ENCODE assay signal across 21 mouse cellular contexts in the genomic region with DNA sequence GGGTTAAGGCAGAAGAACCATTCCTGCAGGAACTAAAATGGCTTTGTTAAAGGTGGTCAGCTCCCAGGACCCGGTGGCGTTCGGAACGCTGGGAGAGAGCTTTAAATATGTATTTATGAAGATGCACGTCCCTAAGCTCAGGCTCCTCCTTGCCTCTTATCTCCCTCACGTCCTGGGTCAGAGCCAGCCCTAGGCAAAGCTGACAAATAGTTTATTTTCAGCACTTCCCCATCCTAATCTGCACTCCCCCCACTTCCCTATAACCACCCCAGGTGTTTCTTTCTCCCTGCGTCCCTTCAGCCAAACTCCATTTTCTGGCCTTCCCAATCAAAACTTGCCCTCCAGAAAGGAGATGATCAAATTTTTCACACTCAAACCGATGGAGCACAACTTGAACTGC.
DNase-seq lines count a peak whose midpoint lies in the region; ATAC-seq and TF ChIP-seq lines count a peak whose summit lies in the region.
"Had no signal": no experiment of that assay in that cellular context is flagged by ENCODE, and none has a peak within 500 bp of the region (broad histone marks: within the 10 kb centered on the region; RNA-seq: fewer than 3 reads in every experiment).

No protein-coding gene starts in this region.

- TF ChIP-seq POLR2A in MEL (IDR thresholded peaks at IDR 0.05; ENCODE audit: control insufficient read depth in 1 of 2, insufficient read depth in 1 of 2, low read depth in 1 of 2, low read length in 2 of 2, poor library complexity in 1 of 2) = no peak

- H3K79me2 ChIP-seq in MEL (ENCODE audit: control insufficient read depth, insufficient read depth, low read length, poor library complexity) = no peaks in the 10 kb centered on the region

- H3K4me3 ChIP-seq in MEL (ENCODE audit: control insufficient read depth in 1 of 2, insufficient read depth in 1 of 2, low read depth in 2 of 2, low read length in 2 of 2) = peak overlapping the region in 1 of 2 experiments; percentile 36; a peak in 2 of 4 replicates
- H3K4me3 ChIP-seq: erythroblast, embryonic 14.5 days; gastrocnemius, adult 2 months; heart, embryonic 13.5 days; kidney, embryonic 15.5 days; layer of hippocampus, adult 2 months; left cerebral cortex, adult 2 months; limb, embryonic 12.5 days; liver, embryonic 15.5 days; megakaryocyte, embryonic 14.5 days; midbrain, embryonic 15.5 days; stomach, embryonic 15.5 days had no signal

- no peaks in the 10 kb centered on the region for H3K9me3 ChIP-seq in MEL (replicated peaks; ENCODE audit: insufficient read depth, low read length)
- H3K9me3 ChIP-seq: G1E; heart, embryonic 13.5 days; kidney, embryonic 15.5 days; limb, embryonic 12.5 days; liver, embryonic 15.5 days; megakaryocyte, embryonic 14.5 days; midbrain, embryonic 15.5 days; stomach, embryonic 15.5 days had no signal

- H3K27ac ChIP-seq in MEL (ENCODE audit: control insufficient read depth, low read depth, low read length) = no peak overlapping the region
- H3K27ac ChIP-seq: gastrocnemius, adult 2 months; heart, embryonic 13.5 days; kidney, embryonic 15.5 days; layer of hippocampus, adult 2 months; left cerebral cortex, adult 2 months; limb, embryonic 12.5 days; liver, embryonic 15.5 days; midbrain, embryonic 15.5 days; stomach, embryonic 15.5 days had no signal

- peak; percentile 70 to 87 for TF ChIP-seq EP300 in MEL (IDR thresholded peaks at IDR 0.05; ENCODE audit: low read depth in 1 of 2, low read length in 2 of 2)

- ATAC-seq in megakaryocyte progenitor cell, adult 5-6 weeks (replicated peaks; ENCODE audit: poor library complexity) = peak; percentile 64
- ATAC-seq: midbrain, embryonic 15.5 days had no signal

- TF ChIP-seq CTCF in MEL (IDR thresholded peaks at IDR 0.05 in 2 of 3, conservative IDR thresholded peaks at IDR 0.05 in 1 of 3; ENCODE audit: control insufficient read depth in 1 of 3, insufficient read depth in 1 of 3, low read depth in 2 of 3, low read length in 3 of 3, poor library complexity in 1 of 3, severe bottlenecking in 1 of 3) = no peak

- H3K36me3 ChIP-seq in MEL (ENCODE audit: control insufficient read depth in 1 of 2, insufficient read depth in 2 of 2, low read length in 2 of 2) = peaks cover 0 to 2% of the 10 kb centered on the region in 2 experiments; a peak in 2 of 4 replicates
- H3K36me3 ChIP-seq: G1E; heart, embryonic 13.5 days; kidney, embryonic 15.5 days; limb, embryonic 12.5 days; liver, embryonic 15.5 days; midbrain, embryonic 15.5 days; stomach, embryonic 15.5 days had no signal

- intact Hi-C loops in heart, postnatal 10 days (cut with DNase I) = no loop called here

- no peak for TF ChIP-seq RAD21 in MEL (IDR thresholded peaks at IDR 0.05; ENCODE audit: low read depth, low read length)

- DNase-seq in heart, postnatal 10 days = peak; percentile 12 to 33
- no peak for DNase-seq in heart, adult 8-10 months (ENCODE audit: low spot score)
- peak; percentile 89 for DNase-seq in MEL (ENCODE audit: low read depth, low spot score)
- DNase-seq in brain, adult 2 months (ENCODE audit: low read depth, low spot score) = peak; percentile 11
- no peak for DNase-seq in kidney, postnatal 25 days
- DNase-seq: gastrocnemius, adult 2 months; gastrocnemius, postnatal 36 days; right cerebral cortex, postnatal 25 days had no signal

- H3K4me1 ChIP-seq in MEL (ENCODE audit: control insufficient read depth in 1 of 2, insufficient read depth in 2 of 2, low read length in 2 of 2) = 0 out of 4 replicates have a peak, but pooled peaks cover 0 to 3% of the 10 kb centered on the region in 2 experiments
- H3K4me1 ChIP-seq: liver, embryonic 15.5 days; stomach, embryonic 15.5 days had no signal

- no peaks in the 10 kb centered on the region for H3K27me3 ChIP-seq in MEL (ENCODE audit: control insufficient read depth in 1 of 2, insufficient read depth in 2 of 2, low read length in 2 of 2)
- H3K27me3 ChIP-seq: limb, embryonic 12.5 days; midbrain, embryonic 15.5 days; stomach, embryonic 15.5 days had no signal

- H3K9ac ChIP-seq in MEL (ENCODE audit: control insufficient read depth, low read depth, low read length, poor library complexity, severe bottlenecking) = no peak overlapping the region
- H3K9ac ChIP-seq: heart, embryonic 13.5 days; kidney, embryonic 15.5 days; limb, embryonic 12.5 days; liver, embryonic 15.5 days; lung, embryonic 14.5 days; midbrain, embryonic 15.5 days; stomach, embryonic 15.5 days had no signal

TF ChIP-seq in MEL, 35 proteins besides CTCF, POLR2A, EP300 and RAD21:
- TF ChIP-seq RCOR1 (IDR thresholded peaks at IDR 0.05; ENCODE audit: low read depth, low read length) (peak; percentile 58; the same call in 1 of the 2 replicates), NRF1 (IDR thresholded peaks at IDR 0.05; ENCODE audit: insufficient read depth, low read depth, low read length, poor library complexity, severe bottlenecking) (no peak), POLR2AphosphoS5 (IDR thresholded peaks at IDR 0.05; ENCODE audit: borderline replicate concordance, low read depth, low read length) (no peak), BHLHE40 (IDR thresholded peaks at IDR 0.05; ENCODE audit: borderline replicate concordance, low read depth, low read length) (no peak), HCFC1 (IDR thresholded peaks at IDR 0.05; ENCODE audit: low read depth, low read length) (peak; percentile 38; the same call in 1 of the 2 replicates), ZMIZ1 (IDR thresholded peaks at IDR 0.05; ENCODE audit: low read depth, low read length) (no peak), MAZ (IDR thresholded peaks at IDR 0.05; ENCODE audit: low read depth, low read length) (0 out of 2 replicates have a peak, but pooled peaks have one; percentile 45), ZNF384 (IDR thresholded peaks at IDR 0.05; ENCODE audit: low read depth, low read length) (no peak), USF2 (IDR thresholded peaks at IDR 0.05; ENCODE audit: borderline replicate concordance in 1 of 2, insufficient read depth in 1 of 2, low read depth in 1 of 2, low read length in 2 of 2) (no peak), KAT2A (conservative IDR thresholded peaks at IDR 0.05; ENCODE audit: low read depth, low read length) (no peak), CHD1 (IDR thresholded peaks at IDR 0.05; ENCODE audit: low read depth, low read length) (no peak), TCF12 (IDR thresholded peaks at IDR 0.05; ENCODE audit: low read depth, low read length) (peak; percentile 65), UBTF (IDR thresholded peaks at IDR 0.05; ENCODE audit: borderline replicate concordance, insufficient read depth, low read depth, low read length) (no peak), MYC (IDR thresholded peaks at IDR 0.05; ENCODE audit: low read depth, low read length) (0 out of 2 replicates have a peak, but pooled peaks have one; percentile 17), NELFE (IDR thresholded peaks at IDR 0.05; ENCODE audit: low read depth, low read length) (no peak), TAL1 (IDR thresholded peaks at IDR 0.05; ENCODE audit: low read length) (0 out of 2 replicates have a peak, but pooled peaks have one; percentile 8), SMC3 (IDR thresholded peaks at IDR 0.05; ENCODE audit: low read depth, low read length) (no peak), TBP (IDR thresholded peaks at IDR 0.05; ENCODE audit: low read depth, low read length) (no peak), E2F4 (IDR thresholded peaks at IDR 0.05; ENCODE audit: borderline replicate concordance, low read depth, low read length) (no peak), MAX (IDR thresholded peaks at IDR 0.05; ENCODE audit: low read length) (no peak), ELF1 (IDR thresholded peaks at IDR 0.05; ENCODE audit: low read depth, low read length) (peak; percentile 45; the same call in 1 of the 2 replicates), SIN3A (IDR thresholded peaks at IDR 0.05; ENCODE audit: low read length) (peak; percentile 35; the same call in 1 of the 2 replicates), USF1 (IDR thresholded peaks at IDR 0.05; ENCODE audit: low read depth, low read length) (no peak), GABPA (IDR thresholded peaks at IDR 0.05; ENCODE audit: low read depth, low read length) (0 out of 2 replicates have a peak, but pooled peaks have one; percentile 1), MYB (IDR thresholded peaks at IDR 0.05; ENCODE audit: low read depth, low read length) (no peak), POLR2AphosphoS2 (IDR thresholded peaks at IDR 0.05; ENCODE audit: low read length) (no peak), MXI1 (IDR thresholded peaks at IDR 0.05; ENCODE audit: low read depth, low read length) (0 out of 2 replicates have a peak, but pooled peaks have one; percentile 17), MEF2A (IDR thresholded peaks at IDR 0.05; ENCODE audit: extremely low read depth, insufficient replicate concordance, low read depth, low read length, poor library complexity, severe bottlenecking) (peak; percentile 93), GATA1 (IDR thresholded peaks at IDR 0.05; ENCODE audit: low read depth, low read length) (peak; percentile 92), CHD2 (IDR thresholded peaks at IDR 0.05; ENCODE audit: low read length) (no peak), ZKSCAN1 (IDR thresholded peaks at IDR 0.05; ENCODE audit: low read depth, low read length) (no peak), MAFK (IDR thresholded peaks at IDR 0.05; ENCODE audit: borderline replicate concordance, low read depth, low read length) (no peak), JUND (IDR thresholded peaks at IDR 0.05; ENCODE audit: low read depth, low read length) (no peak), ZC3H11A (IDR thresholded peaks at IDR 0.05; ENCODE audit: low read depth, low read length) (peak; percentile 30), ETS1 (IDR thresholded peaks at IDR 0.05; ENCODE audit: low read depth, low read length) (peak; percentile 84)
TF ChIP-seq in MEL: peak in this region for 14.

Comparison
In these comparisons a context has a peak if more than half of its experiments do, and no peak if none do; other contexts are left out.
1. DNase-seq: peak in heart, postnatal 10 days (2 of 2), MEL (single experiment) and brain, adult 2 months (single experiment); none in heart, adult 8-10 months (single experiment) and kidney, postnatal 25 days (0 of 2).